ENCODE assay signal across 15 mouse cellular contexts in the genomic region with DNA sequence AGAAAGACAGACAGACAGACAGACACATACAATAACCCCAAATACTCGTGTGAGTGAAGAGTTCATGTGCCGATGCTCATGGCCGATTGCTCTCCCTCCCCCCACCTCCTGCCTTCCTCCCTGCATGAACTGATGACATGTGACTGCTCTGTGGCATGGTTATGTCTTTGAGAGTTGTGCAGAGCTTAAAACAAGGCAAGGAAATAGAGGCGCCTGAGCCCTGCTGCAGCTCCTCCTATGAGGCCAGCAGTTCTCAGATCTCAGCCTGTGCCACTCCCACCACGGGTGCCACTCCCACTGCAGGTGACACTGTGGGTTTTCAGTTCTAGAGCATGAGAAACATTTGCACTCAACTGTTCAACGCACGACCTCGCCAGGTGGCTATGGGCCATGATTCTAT.
DNase-seq lines count a peak whose midpoint lies in the region; ATAC-seq lines count a peak whose summit lies in the region.
"Had no signal": no experiment of that assay in that cellular context is flagged by ENCODE, and none has a peak within 500 bp of the region (broad histone marks: within the 10 kb centered on the region; RNA-seq: fewer than 3 reads in every experiment).

No protein-coding gene starts in this region.

- no peak overlapping the region for H3K4me2 ChIP-seq in stomach, embryonic 16.5 days (ENCODE audit: low read depth, low read length)
- H3K4me2 ChIP-seq: heart, embryonic 13.5 days; hindbrain, embryonic 12.5 days; midbrain, embryonic 12.5 days had no signal

- peak; percentile 36 for DNase-seq in spleen, adult 12 weeks (ENCODE audit: low spot score)
- no peak for DNase-seq in spleen, postnatal 4 days (ENCODE audit: low spot score in 2 of 2)
- peak; percentile 74 for DNase-seq in induced T-regulatory cell, adult 2 months (ENCODE audit: low read depth)
- no peak for DNase-seq in layer of hippocampus, postnatal 10 days (ENCODE audit: low spot score in 2 of 2)
- DNase-seq in testis, postnatal 10 days (ENCODE audit: low spot score): no peak
- no peak for DNase-seq in cerebellum, adult 9-11 months
- DNase-seq: adrenal gland, adult 8-10 months; cerebellum, adult 8-10 months; gastrocnemius, postnatal 36 days; right cerebral cortex, postnatal 25 days had no signal

- no peaks in the 10 kb centered on the region for H3K27me3 ChIP-seq in stomach, embryonic 16.5 days (ENCODE audit: control insufficient read depth, insufficient read depth, low read length)
- H3K27me3 ChIP-seq: heart, embryonic 13.5 days; hindbrain, embryonic 12.5 days; midbrain, embryonic 12.5 days; Patski had no signal

- no peaks in the 10 kb centered on the region for H3K9me3 ChIP-seq in stomach, embryonic 16.5 days (replicated peaks; ENCODE audit: control insufficient read depth, low read length)
- H3K9me3 ChIP-seq: heart, embryonic 13.5 days; midbrain, embryonic 12.5 days had no signal

- no peak overlapping the region for H3K4me3 ChIP-seq in stomach, embryonic 16.5 days (replicated peaks; ENCODE audit: low read length)
- H3K4me3 ChIP-seq: heart, embryonic 13.5 days; hindbrain, embryonic 12.5 days; midbrain, embryonic 12.5 days had no signal

- H3K36me3 ChIP-seq in stomach, embryonic 16.5 days (ENCODE audit: control insufficient read depth, insufficient read depth, low read length): no peaks in the 10 kb centered on the region

- H3K9ac ChIP-seq in stomach, embryonic 16.5 days (ENCODE audit: low read length): no peak overlapping the region
- H3K9ac ChIP-seq: heart, embryonic 13.5 days; hindbrain, embryonic 12.5 days; midbrain, embryonic 12.5 days had no signal

- ATAC-seq in stomach, embryonic 16.5 days (ENCODE audit: insufficient read depth, low FRiP score): 0 out of 2 replicates have a peak, but pooled peaks have one; percentile 13
- ATAC-seq: Patski had no signal

- H3K27ac ChIP-seq in stomach, embryonic 16.5 days (ENCODE audit: low read length): no peak overlapping the region
- H3K27ac ChIP-seq: heart, embryonic 13.5 days; hindbrain, embryonic 12.5 days; midbrain, embryonic 12.5 days had no signal

- WGBS in stomach, embryonic 16.5 days: 78% methylated on average over 8 of the region's 8 CpGs

- no peaks in the 10 kb centered on the region for H3K4me1 ChIP-seq in stomach, embryonic 16.5 days (ENCODE audit: control insufficient read depth, insufficient read depth, low read length)
- H3K4me1 ChIP-seq: heart, embryonic 13.5 days; hindbrain, embryonic 12.5 days had no signal

Comparison
In these comparisons a context has a peak if more than half of its experiments do, and no peak if none do; other contexts are left out.
1. DNase-seq: peak in spleen, adult 12 weeks (single experiment) and induced T-regulatory cell, adult 2 months (single experiment); none in spleen, postnatal 4 days (0 of 2), layer of hippocampus, postnatal 10 days (0 of 2), testis, postnatal 10 days (single experiment) and cerebellum, adult 9-11 months (single experiment).